Mouse (Mus musculus) heart, adult 2 months (tissue): ENCODE data around the gene Mrgprg. TPM values are rescaled to one million over a fixed set of nuclear protein-coding genes. Genes with fewer than 3 reads are reported as not detected.

Source experiments
- DNase-seq, 2 experiments: peaks; one replicate each; pipeline ENCODE4 v3.0.0; 2021
- H3K27ac ChIP-seq: fragments of 200-600 bp; 2 replicates; pipeline ENCODE4 v1.8.1; 2022
- H3K27me3 ChIP-seq: fragments of 200-500 bp; 2 replicates; pipeline ENCODE4 v1.6.1; 2012; ENCODE audit warnings: mild to moderate bottlenecking, low read length, inconsistent platforms, mixed read lengths; ENCODE audit not compliant: control insufficient read depth, insufficient read depth
- H3K36me3 ChIP-seq: fragments of 200-500 bp; 2 replicates; pipeline ENCODE4 v1.6.1; 2012; ENCODE audit warnings: low read length, inconsistent platforms; ENCODE audit not compliant: control insufficient read depth, insufficient read depth
- H3K4me1 ChIP-seq: fragments of 200-500 bp; 2 replicates; pipeline ENCODE4 v1.6.1; 2011; ENCODE audit warnings: low read length; ENCODE audit not compliant: control insufficient read depth, insufficient read depth
- H3K4me3 ChIP-seq: fragments of 200-600 bp; 2 replicates; pipeline ENCODE4 v1.8.1; 2022
- H3K79me2 ChIP-seq: fragments of 200-500 bp; replicated peaks from 2 replicates; pipeline ENCODE4 v1.6.1; 2012; ENCODE audit warnings: mild to moderate bottlenecking, inconsistent platforms, low read length, moderate library complexity, mixed read lengths; ENCODE audit not compliant: control insufficient read depth, insufficient read depth
- H3K9ac ChIP-seq: fragments of 200-500 bp; 2 replicates; pipeline ENCODE4 v1.6.1; 2012; ENCODE audit warnings: low read depth, mild to moderate bottlenecking, control low read depth, inconsistent platforms, low read length, mixed read lengths
- CTCF ChIP-seq: fragments of 200-600 bp; IDR thresholded peaks from 2 replicates; pipeline ENCODE4 v1.8.1; 2022; ENCODE audit warnings: antibody characterized with exemption, mild to moderate bottlenecking, moderate library complexity
- EP300 ChIP-seq: fragments of 200-500 bp; IDR thresholded peaks from 2 replicates; pipeline ENCODE4 v1.6.1; 2011; ENCODE audit warnings: low read depth, low read length, control low read depth; ENCODE audit not compliant: insufficient read depth
- POLR2A ChIP-seq: fragments of 200-500 bp; IDR thresholded peaks from 2 replicates; pipeline ENCODE4 v1.6.1; 2011; ENCODE audit warnings: mild to moderate bottlenecking, low read depth, low read length, control low read depth; ENCODE audit not compliant: insufficient read depth
- WGBS: fragments of 180-500 bp; shearing (Covaris S2); methylation state at CpG from one replicate; pipeline ENCODE4 v1.1.7; 2018; 5-methylcytosine and 5-hydroxymethylcytosine counted together
- intact Hi-C: fragments of 180-260 bp; cut with DNase I; formaldehyde crosslinking; loops from one replicate; pipeline ENCODE4 v1.15.1; 2025
- microRNA-seq, 2 experiments: library from miRNA; unstranded; fragments of <30 nt; microRNA quantifications; one replicate each; pipeline ENCODE4 v1.2.0; 2021
- polyA plus RNA-seq: library from polyadenylated mRNA; depleted of rRNA; stranded (reverse); fragments of >200 nt; gene quantifications from 2 replicates; pipeline ENCODE4 v1.2.3, GENCODE M21; 2012; rRNA removed
- total RNA-seq, 2 experiments: library from RNA; stranded (reverse); gene quantifications; 2 replicates each; pipeline ENCODE4 v1.2.3; 2021

Gene Mrgprg
- total and polyA plus RNA-seq, 3 experiments, result 0.18 TPM; not detected in 2

DNA sequence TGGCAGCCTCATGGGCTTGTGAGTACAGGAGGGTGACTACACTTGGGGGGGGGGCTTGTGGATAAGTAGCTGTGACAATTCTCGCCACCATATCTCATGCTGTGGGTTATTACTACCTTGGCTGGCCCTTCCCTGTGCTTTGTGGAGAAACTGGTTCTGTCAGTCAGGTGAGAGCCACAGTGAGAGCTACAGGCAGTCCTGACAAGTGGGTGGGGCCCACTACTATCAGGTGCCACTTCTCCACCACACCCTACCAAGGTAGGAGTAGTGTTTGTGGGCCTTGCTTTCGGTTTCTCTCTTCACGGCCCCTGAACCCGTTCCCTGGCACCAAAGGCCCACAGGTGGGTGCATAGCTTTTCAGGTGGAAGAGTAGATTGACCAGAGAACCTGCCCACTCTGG is 43.0 kb downstream of the Mrgprg start:
- TF ChIP-seq CTCF, result no peak
- TF ChIP-seq POLR2A, result no peak
- no peaks in the 10 kb centered on the region for H3K36me3 ChIP-seq
- peaks cover 3% of the 10 kb centered on the region; the same call in 1 of the 2 replicates for H3K4me1 ChIP-seq
- H3K4me3 ChIP-seq, result no peak overlapping the region
- no peak for DNase-seq
- H3K79me2 ChIP-seq, result no peaks in the 10 kb centered on the region
- no peaks in the 10 kb centered on the region for H3K27me3 ChIP-seq
- 95% methylated on average over 4 of the region's 4 CpGs for WGBS
- no peak overlapping the region for H3K27ac ChIP-seq
- H3K9ac ChIP-seq, result no peak overlapping the region
- intact Hi-C loops, result no loop called here

DNA sequence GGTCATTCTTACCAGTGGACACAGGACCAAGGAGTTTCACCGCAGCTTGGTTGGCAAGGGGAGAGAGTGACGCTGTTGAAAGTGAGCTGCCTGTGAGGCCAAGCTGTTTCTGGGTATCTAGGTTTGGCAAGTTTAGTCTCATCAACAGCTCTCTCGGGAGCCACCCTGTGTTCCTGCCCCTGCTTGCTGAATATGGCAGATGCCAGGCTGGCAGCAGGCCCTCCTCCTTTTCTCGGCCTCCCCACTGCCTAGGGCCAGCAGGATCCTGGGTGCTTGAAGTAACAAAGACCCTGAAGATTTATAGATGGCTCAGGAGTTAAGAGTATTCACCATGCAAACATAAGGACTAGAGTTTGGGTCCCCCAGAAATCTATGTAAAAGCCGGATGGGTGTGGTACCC is 44.1 kb downstream of the Mrgprg start:
- H3K4me3 ChIP-seq, result no peak overlapping the region
- intact Hi-C loops, result no loop called here
- H3K9ac ChIP-seq, result no peak overlapping the region
- H3K36me3 ChIP-seq, result no peaks in the 10 kb centered on the region
- DNase-seq, result no peak
- no peaks in the 10 kb centered on the region; the same call in 1 of the 2 replicates for H3K4me1 ChIP-seq
- H3K27ac ChIP-seq, result no peak overlapping the region
- H3K79me2 ChIP-seq, result no peaks in the 10 kb centered on the region
- TF ChIP-seq POLR2A (no peak), CTCF (no peak), EP300 (no peak)
- H3K27me3 ChIP-seq, result no peaks in the 10 kb centered on the region
- 66% methylated on average over 5 of the region's 5 CpGs for WGBS

DNA sequence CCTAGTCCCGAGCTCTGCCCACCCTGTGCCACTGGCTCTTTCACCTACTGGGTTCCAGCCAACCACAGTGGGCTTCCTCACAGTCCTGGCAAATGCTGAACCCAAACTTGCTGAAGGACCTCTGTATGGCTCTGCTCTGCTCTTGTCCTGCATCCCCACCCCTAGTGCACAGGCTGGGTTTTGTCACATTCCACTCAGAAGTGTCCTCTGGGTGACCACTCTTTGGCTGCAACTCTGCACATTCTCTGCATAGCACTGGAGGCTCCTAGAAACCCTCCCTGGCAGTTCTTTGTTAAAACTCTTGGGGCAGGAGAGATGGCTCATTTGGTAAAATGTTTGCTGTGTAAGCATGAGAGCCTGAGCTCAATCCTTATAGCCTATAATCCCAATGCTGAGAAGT is 49.0 kb downstream of the Mrgprg start:
- H3K4me3 ChIP-seq, result no peak overlapping the region
- H3K36me3 ChIP-seq, result no peaks in the 10 kb centered on the region
- no peak for DNase-seq
- intact Hi-C loops, result no loop called here
- no peaks in the 10 kb centered on the region; the same call in 1 of the 2 replicates for H3K4me1 ChIP-seq
- no peaks in the 10 kb centered on the region for H3K79me2 ChIP-seq
- no peak for TF ChIP-seq CTCF
- TF ChIP-seq EP300, result no peak
- TF ChIP-seq POLR2A, result no peak
- 71% methylated on average over 1 of the region's 1 CpGs for whole genome bisulfite sequencing
- H3K9ac ChIP-seq, result no peak overlapping the region
- no peaks in the 10 kb centered on the region for H3K27me3 ChIP-seq
- H3K27ac ChIP-seq, result no peak overlapping the region

Small RNA genes lying within 50 kb of the gene (microRNA-seq; reads per million reads assigned to microRNA genes)
- gene Gm22064, result 0 reads per million in 2 experiments

Other genes starting within 250 kb of the Mrgprg start
- gene Nap1l4, start 217.9 kb downstream of the Mrgprg start, total RNA-seq, result 100 to 1,000 TPM; 168 to 197 TPM
- gene Nap1l4, start 217.9 kb downstream of the Mrgprg start, polyA plus RNA-seq, result 98.4 and 147 TPM in 2 replicates
- 10 to 100 TPM; 20.2 to 21.5 TPM for gene Cars, start 166.9 kb downstream of the Mrgprg start, total RNA-seq
- gene Cars, start 166.9 kb downstream of the Mrgprg start, polyA plus RNA-seq, result 10.9 and 11.0 TPM in 2 replicates
- gene Tnfrsf26, start 138.3 kb downstream of the Mrgprg start, total RNA-seq, result under 1 TPM; 0.50 to 0.52 TPM
- 0.25 and 0.88 TPM in 2 replicates for gene Tnfrsf26, start 138.3 kb downstream of the Mrgprg start, polyA plus RNA-seq
- gene Tnfrsf22, start 117.3 kb downstream of the Mrgprg start, total RNA-seq, result 1 to 10 TPM; 1.4 to 2.3 TPM
- gene Tnfrsf22, start 117.3 kb downstream of the Mrgprg start, polyA plus RNA-seq, result 3.2 and 5.6 TPM in 2 replicates
- 1 to 10 TPM; 2.4 to 2.8 TPM for gene Tnfrsf23, start 81.1 kb downstream of the Mrgprg start, total RNA-seq
- gene Tnfrsf23, start 81.1 kb downstream of the Mrgprg start, polyA plus RNA-seq, result 3.2 and 5.1 TPM in 2 replicates
- 10 to 100 TPM; 14.8 to 18.0 TPM for gene Osbpl5, start 10.0 kb downstream of the Mrgprg start, total RNA-seq
- 21.3 and 28.9 TPM in 2 replicates for gene Osbpl5, start 10.0 kb downstream of the Mrgprg start, polyA plus RNA-seq
- gene Mrgpre, start 17.5 kb upstream of the Mrgprg start, total RNA-seq, result 1 to 10 TPM; 1.2 to 1.3 TPM
- gene Mrgpre, start 17.5 kb upstream of the Mrgprg start, polyA plus RNA-seq, result 1.9 TPM in 2 replicates
- gene Nadsyn1, start 55.9 kb upstream of the Mrgprg start, total RNA-seq, result 1 to 10 TPM; 3.8 to 4.3 TPM
- 6.1 and 9.4 TPM in 2 replicates for gene Nadsyn1, start 55.9 kb upstream of the Mrgprg start, polyA plus RNA-seq
- gene Dhcr7, start 56.2 kb upstream of the Mrgprg start, total RNA-seq, result 1 to 10 TPM; 5.1 to 5.7 TPM
- 22.2 and 26.9 TPM in 2 replicates for gene Dhcr7, start 56.2 kb upstream of the Mrgprg start, polyA plus RNA-seq
- gene Gm498, start 99.8 kb upstream of the Mrgprg start, total RNA-seq, result not detected
- 0.12 TPM in 1 of 2 replicates, not detected in the other for gene Gm498, start 99.8 kb upstream of the Mrgprg start, polyA plus RNA-seq
- under 1 TPM; 0.31 to 0.41 TPM for gene Shank2, start 234.9 kb upstream of the Mrgprg start, total RNA-seq
- gene Shank2, start 234.9 kb upstream of the Mrgprg start, polyA plus RNA-seq, result 0.15 and 0.55 TPM in 2 replicates